Mouse (Mus musculus) heart, embryonic 12.5 days (tissue): ENCODE data around the gene Fchsd2. TPM values are rescaled to one million over a fixed set of nuclear protein-coding genes. Genes with fewer than 3 reads are reported as not detected.

Experiments
- ATAC-seq: fragments of 200-750 bp; cut with Nextera tagmentation; 2 replicates; pipeline ENCODE4 v1.8.0; 2017; ENCODE audit warnings: moderate TSS enrichment, moderate library complexity; ENCODE audit not compliant: insufficient number of reproducible peaks, low FRiP score
- H3K27ac ChIP-seq: fragments of 300-500 bp; sonication (generic); 2 replicates; pipeline ENCODE4 v1.5.1; 2016; ENCODE audit warnings: mild to moderate bottlenecking, moderate library complexity; ENCODE audit not compliant: poor library complexity, severe bottlenecking
- H3K27me3 ChIP-seq: fragments of 300-500 bp; sonication (generic); replicated peaks from 2 replicates; pipeline ENCODE4 v1.6.1; 2016; ENCODE audit warnings: mild to moderate bottlenecking, moderate library complexity
- H3K36me3 ChIP-seq: fragments of 300-500 bp; sonication (generic); 2 replicates; pipeline ENCODE4 v1.6.1; 2016; ENCODE audit warnings: mild to moderate bottlenecking, moderate library complexity
- H3K4me1 ChIP-seq: fragments of 300-500 bp; sonication (generic); replicated peaks from 2 replicates; pipeline ENCODE4 v1.6.1; 2016; ENCODE audit warnings: mild to moderate bottlenecking
- H3K4me2 ChIP-seq: fragments of 300-500 bp; sonication (generic); 2 replicates; pipeline ENCODE4 v1.6.1; 2016; ENCODE audit warnings: mild to moderate bottlenecking, moderate library complexity
- H3K4me3 ChIP-seq: fragments of 300-500 bp; sonication (generic); 2 replicates; pipeline ENCODE4 v1.5.1; 2016; ENCODE audit warnings: mild to moderate bottlenecking
- H3K9ac ChIP-seq: fragments of 300-500 bp; sonication (generic); 2 replicates; pipeline ENCODE4 v1.6.1; 2016; ENCODE audit warnings: mild to moderate bottlenecking, moderate library complexity
- H3K9me3 ChIP-seq: fragments of 300-500 bp; sonication (generic); replicated peaks from 2 replicates; pipeline ENCODE4 v1.6.1; 2016; ENCODE audit warnings: mild to moderate bottlenecking, moderate library complexity
- WGBS: fragments of 180-500 bp; shearing (Covaris S2); methylation state at CpG from one replicate; pipeline ENCODE4 v1.1.7; 2016; 5-methylcytosine and 5-hydroxymethylcytosine counted together
- polyA plus RNA-seq: library from polyadenylated mRNA; unstranded; fragments of >200 nt; fragmentation: Nextera tagmentation; extraction: Ambion mirVana; gene quantifications from 2 replicates; pipeline ENCODE4 v1.2.1, GENCODE M21; 2016

The Fchsd2 gene
- polyA plus RNA-seq, 1 experiment from 2014 or later, result 18.7 TPM

DNA sequence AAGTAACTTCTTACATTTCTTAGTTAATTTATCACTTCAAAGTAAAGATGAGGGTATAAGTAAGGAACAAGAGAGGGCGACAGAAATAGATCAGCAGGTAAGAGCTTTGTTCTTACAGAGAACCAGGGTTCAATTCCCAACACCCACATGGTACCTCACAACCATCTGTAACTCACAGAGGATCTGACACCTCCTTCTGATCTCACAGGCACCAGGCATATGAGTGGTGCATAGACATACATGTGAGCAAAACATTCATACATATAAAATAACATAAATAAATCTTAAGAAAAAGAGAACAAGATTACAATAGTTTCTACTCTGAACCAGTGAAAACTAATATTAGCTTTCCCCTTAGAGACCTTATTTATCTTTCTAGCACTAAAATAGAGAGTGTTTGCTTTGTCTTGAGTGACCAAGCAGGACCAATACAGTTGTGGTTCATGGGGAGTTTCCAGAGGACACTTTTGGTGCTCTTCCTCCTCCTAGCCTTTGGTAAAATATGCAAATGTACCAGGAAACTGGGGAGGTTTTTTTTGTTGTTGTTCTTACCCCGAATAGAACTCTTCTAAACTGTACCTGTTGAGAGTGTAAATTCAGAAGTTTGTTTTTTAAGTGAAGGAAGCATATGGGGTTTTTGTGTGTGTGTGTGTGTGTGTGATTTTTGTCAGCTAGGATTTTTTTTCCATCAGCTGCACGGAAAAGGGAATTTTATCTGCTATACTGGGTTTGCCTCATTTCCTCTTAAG is 121.0 kb downstream of the Fchsd2 start:
- H3K36me3 ChIP-seq, result peaks cover 2% of the 10 kb centered on the region
- WGBS, result 68% methylated on average over 3 of the region's 3 CpGs
- no peak for ATAC-seq
- H3K4me1 ChIP-seq, result no peaks in the 10 kb centered on the region
- no peaks in the 10 kb centered on the region for H3K9me3 ChIP-seq
- H3K27me3 ChIP-seq, result no peaks in the 10 kb centered on the region
- no peak overlapping the region for H3K9ac ChIP-seq
- no peak overlapping the region for H3K4me2 ChIP-seq
- H3K27ac ChIP-seq, result no peak overlapping the region
- no peak overlapping the region for H3K4me3 ChIP-seq

GRCm38 (mm10) chr7:101216724-101217123 is 124.1 kb downstream of the Fchsd2 start:
- ATAC-seq, result no peak
- Histone ChIP-seq H3K4me3 (no peak overlapping the region), H3K27ac (no peak overlapping the region), H3K36me3 (peaks cover 2% of the 10 kb centered on the region), H3K9ac (no peak overlapping the region), H3K4me1 (no peaks in the 10 kb centered on the region), H3K4me2 (no peak overlapping the region), H3K9me3 (no peaks in the 10 kb centered on the region), H3K27me3 (no peaks in the 10 kb centered on the region)
- 82% methylated on average over 2 of the region's 2 CpGs for WGBS

GRCm38 (mm10) chr7:101223501-101223900 is 130.8 kb downstream of the Fchsd2 start:
- Histone ChIP-seq H3K4me2 (no peak overlapping the region), H3K9me3 (no peaks in the 10 kb centered on the region), H3K36me3 (no peaks in the 10 kb centered on the region), H3K9ac (no peak overlapping the region), H3K27me3 (no peaks in the 10 kb centered on the region), H3K27ac (no peak overlapping the region), H3K4me3 (no peak overlapping the region), H3K4me1 (no peaks in the 10 kb centered on the region)
- no peak for ATAC-seq
- WGBS, result 89% methylated on average over 2 of the region's 2 CpGs

GRCm38 (mm10) chr7:101229336-101229735 is 136.7 kb downstream of the Fchsd2 start:
- Histone ChIP-seq H3K9me3 (no peaks in the 10 kb centered on the region), H3K4me3 (no peak overlapping the region), H3K9ac (no peak overlapping the region), H3K36me3 (0 out of 2 replicates have a peak, but pooled peaks cover 2% of the 10 kb centered on the region), H3K27ac (no peak overlapping the region), H3K4me2 (no peak overlapping the region), H3K27me3 (no peaks in the 10 kb centered on the region), H3K4me1 (peaks cover 9% of the 10 kb centered on the region)
- WGBS, result 63% methylated on average over 1 of the region's 1 CpGs
- no peak for ATAC-seq

GRCm38 (mm10) chr7:101231458-101231857 is 138.8 kb downstream of the Fchsd2 start:
- no peaks in the 10 kb centered on the region for H3K27me3 ChIP-seq
- no peaks in the 10 kb centered on the region for H3K9me3 ChIP-seq
- H3K4me2 ChIP-seq, result no peak overlapping the region
- no peak for ATAC-seq
- WGBS, result 32% methylated on average over 2 of the region's 2 CpGs
- peaks cover 9% of the 10 kb centered on the region for H3K4me1 ChIP-seq
- H3K36me3 ChIP-seq, result 0 out of 2 replicates have a peak, but pooled peaks cover 2% of the 10 kb centered on the region
- H3K27ac ChIP-seq, result no peak overlapping the region
- no peak overlapping the region for H3K4me3 ChIP-seq
- no peak overlapping the region for H3K9ac ChIP-seq

- no peak for ATAC-seq
- H3K4me1 ChIP-seq, result peaks cover 9% of the 10 kb centered on the region
- 80% methylated on average over 3 of the region's 3 CpGs for WGBS
- no peak overlapping the region for H3K4me2 ChIP-seq
- H3K27me3 ChIP-seq, result no peaks in the 10 kb centered on the region
- no peaks in the 10 kb centered on the region for H3K9me3 ChIP-seq
- no peak overlapping the region for H3K9ac ChIP-seq
- no peak overlapping the region for H3K27ac ChIP-seq
- H3K4me3 ChIP-seq, result no peak overlapping the region
- H3K36me3 ChIP-seq, result 0 out of 2 replicates have a peak, but pooled peaks cover 2% of the 10 kb centered on the region
Observed at GRCm38 (mm10) chr7:101232716-101233115, 140.1 kb downstream of the Fchsd2 start.

- Histone ChIP-seq H3K9me3 (no peaks in the 10 kb centered on the region), H3K4me3 (no peak overlapping the region), H3K4me2 (no peak overlapping the region), H3K27ac (no peak overlapping the region), H3K4me1 (peaks cover 8% of the 10 kb centered on the region), H3K27me3 (no peaks in the 10 kb centered on the region), H3K9ac (no peak overlapping the region), H3K36me3 (peaks cover 8% of the 10 kb centered on the region; the same call in 1 of the 2 replicates)
- WGBS, result 83% methylated on average over 8 of the region's 8 CpGs
- ATAC-seq, result no peak
Observed at GRCm38 (mm10) chr7:101236712-101237473, 144.2 kb downstream of the Fchsd2 start.

DNA sequence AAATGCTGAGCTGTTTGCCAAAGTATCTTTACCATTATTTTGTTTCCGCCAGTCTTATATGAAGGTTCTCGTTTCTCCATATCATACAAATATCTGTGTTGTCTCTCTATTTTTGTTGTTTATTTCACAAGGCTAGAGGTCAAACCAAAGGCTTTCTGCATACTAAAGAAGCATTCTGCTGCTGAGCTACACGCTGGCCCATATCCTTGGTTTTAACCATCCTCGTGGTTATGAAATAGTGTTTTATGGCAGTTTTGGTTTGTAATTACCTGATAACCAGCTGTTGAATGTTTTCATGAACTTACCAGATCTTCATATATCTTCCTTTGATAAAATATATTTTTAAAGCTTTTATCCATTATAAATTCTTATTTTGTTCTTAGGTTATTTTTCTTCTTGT is 156.1 kb downstream of the Fchsd2 start:
- no peak overlapping the region for H3K4me2 ChIP-seq
- WGBS, result 90% methylated on average over 4 of the region's 4 CpGs
- H3K27ac ChIP-seq, result no peak overlapping the region
- H3K9ac ChIP-seq, result no peak overlapping the region
- H3K9me3 ChIP-seq, result no peaks in the 10 kb centered on the region
- no peak for ATAC-seq
- no peaks in the 10 kb centered on the region for H3K4me1 ChIP-seq
- H3K36me3 ChIP-seq, result peaks cover 32% of the 10 kb centered on the region
- no peaks in the 10 kb centered on the region for H3K27me3 ChIP-seq
- no peak overlapping the region for H3K4me3 ChIP-seq

DNA sequence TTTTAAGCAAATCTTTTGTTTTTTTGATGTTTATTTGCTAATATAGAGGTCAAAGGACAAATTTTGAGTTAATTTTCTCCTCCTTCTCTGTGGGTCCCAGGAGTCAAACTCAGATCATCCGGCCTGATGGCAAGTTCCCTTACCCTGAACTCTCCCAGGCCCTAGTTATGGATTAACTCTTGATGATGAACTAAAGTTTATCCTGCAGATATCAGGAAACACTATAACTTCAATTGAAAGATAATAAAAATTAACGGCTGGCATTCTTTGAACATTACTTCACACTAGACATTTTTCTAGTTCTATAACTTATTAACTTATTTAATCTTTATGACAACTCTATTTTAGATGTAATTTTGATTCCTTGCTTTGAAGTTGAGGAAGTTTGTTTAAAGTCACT is 156.5 kb downstream of the Fchsd2 start:
- WGBS, result 86% methylated on average over 2 of the region's 2 CpGs
- H3K27me3 ChIP-seq, result no peaks in the 10 kb centered on the region
- H3K27ac ChIP-seq, result no peak overlapping the region
- H3K36me3 ChIP-seq, result peaks cover 31% of the 10 kb centered on the region
- H3K4me2 ChIP-seq, result no peak overlapping the region
- no peak overlapping the region for H3K4me3 ChIP-seq
- no peaks in the 10 kb centered on the region for H3K9me3 ChIP-seq
- no peaks in the 10 kb centered on the region for H3K4me1 ChIP-seq
- no peak overlapping the region for H3K9ac ChIP-seq
- ATAC-seq, result no peak

DNA sequence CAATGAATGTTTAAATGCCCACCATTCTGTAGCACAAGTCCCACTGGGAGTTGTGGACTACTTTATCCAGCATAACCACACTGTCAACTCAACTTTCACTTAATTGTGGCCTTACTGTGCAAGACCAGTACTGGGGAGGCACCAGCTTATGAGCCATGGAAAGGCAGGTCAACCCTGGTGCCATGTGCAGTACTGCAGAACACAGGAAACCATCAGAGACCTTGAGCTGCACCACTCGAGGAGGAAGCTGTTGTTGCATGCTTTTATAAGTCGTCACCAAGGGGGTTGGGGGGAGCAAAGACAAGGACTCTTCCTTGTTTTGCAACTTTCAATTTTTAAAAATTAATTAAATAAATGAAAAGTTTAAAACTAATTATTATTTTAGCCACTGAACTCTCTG is 160.4 kb downstream of the Fchsd2 start:
- no peak for ATAC-seq
- no peaks in the 10 kb centered on the region for H3K9me3 ChIP-seq
- H3K36me3 ChIP-seq, result peaks cover 31% of the 10 kb centered on the region
- H3K4me3 ChIP-seq, result no peak overlapping the region
- H3K9ac ChIP-seq, result no peak overlapping the region
- H3K27ac ChIP-seq, result no peak overlapping the region
- no peaks in the 10 kb centered on the region for H3K4me1 ChIP-seq
- 66% methylated on average over 2 of the region's 2 CpGs for WGBS
- H3K4me2 ChIP-seq, result no peak overlapping the region
- no peaks in the 10 kb centered on the region for H3K27me3 ChIP-seq

- Histone ChIP-seq H3K27ac (no peak overlapping the region), H3K27me3 (no peaks in the 10 kb centered on the region), H3K9me3 (no peaks in the 10 kb centered on the region), H3K4me2 (no peak overlapping the region), H3K4me3 (no peak overlapping the region), H3K9ac (no peak overlapping the region), H3K36me3 (peaks cover 37% of the 10 kb centered on the region), H3K4me1 (no peaks in the 10 kb centered on the region)
- no peak for ATAC-seq
Observed at GRCm38 (mm10) chr7:101258482-101258881, 165.8 kb downstream of the Fchsd2 start.
